Mouse (Mus musculus): ENCODE results near the gene Osm. TPM values are rescaled to one million over a fixed set of nuclear protein-coding genes. Genes with fewer than 3 reads are reported as not detected.

The Osm gene
- total and polyA plus RNA-seq, 3 experiments = 11.0 to 15.1 (median 12.5) TPM

DNA sequence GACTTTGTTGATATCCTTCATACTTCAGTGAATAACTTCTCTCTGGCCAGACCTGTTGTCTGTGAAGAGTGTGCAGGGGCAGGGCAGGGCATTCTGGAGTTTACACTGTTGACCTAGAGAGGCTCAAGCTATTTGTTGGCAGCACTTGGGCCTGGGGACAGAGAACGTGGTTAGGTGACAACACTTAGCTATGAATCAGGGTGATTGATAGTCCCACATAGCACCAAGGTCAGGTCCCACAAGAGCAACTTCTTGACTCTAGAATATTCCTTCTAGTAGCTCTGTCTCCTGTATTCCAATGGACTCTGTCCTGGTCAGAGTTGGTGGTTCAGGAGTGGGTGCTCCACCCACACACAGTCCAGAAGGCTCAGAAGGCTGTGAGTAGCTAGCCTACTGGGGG is 25.4 kb upstream of the Osm start:
- H3K4me2 ChIP-seq (ENCODE audit: insufficient read depth, low read depth, poor library complexity, severe bottlenecking) = no peak overlapping the region
- no peak overlapping the region for H3K27ac ChIP-seq (ENCODE audit: insufficient read depth, low read depth)
- dilution Hi-C loops (cut with MboI; ENCODE audit: extremely low pct_ligation_motif_present, extremely low pct_unique_long_range_greater_than_20kb, low sequenced_read_pairs) = no loop called here
- no peaks in the 10 kb centered on the region for H3K27me3 ChIP-seq (replicated peaks)
- no peak overlapping the region for H3K9ac ChIP-seq (ENCODE audit: insufficient read depth, low read depth)
- TF ChIP-seq UBTF (IDR thresholded peaks at IDR 0.05; ENCODE audit: low read depth, low read length) (no peak), POLR2A (IDR thresholded peaks at IDR 0.05; ENCODE audit: low read depth, low read length) (no peak)
- H3K9me3 ChIP-seq (replicated peaks; ENCODE audit: low read length) = no peaks in the 10 kb centered on the region
- in situ Hi-C loops (cut with MboI; ENCODE audit: low pct_ligation_motif_present, low pct_unique_long_range_greater_than_20kb, low sequenced_read_pairs) = loop anchor here (10.0 kb wide), 1 partner anchor 206 kb away; no protein-coding TSS in a partner anchor
- peaks cover 0 to 19% of the 10 kb centered on the region in 2 experiments; a peak in 2 of 4 replicates for H3K4me1 ChIP-seq (ENCODE audit: control insufficient read depth in 1 of 2, insufficient read depth in 2 of 2)
- DNase-seq (ENCODE audit: extremely low read depth) = no peak
- no peaks in the 10 kb centered on the region for H3K79me2 ChIP-seq (replicated peaks; ENCODE audit: control insufficient read depth, extremely low read depth, insufficient read depth, poor library complexity, severe bottlenecking)
- H3K4me3 ChIP-seq (replicated peaks in 1 of 3; ENCODE audit: low read depth in 2 of 3, low read length in 2 of 3, poor library complexity in 1 of 3) = no peak overlapping the region
- peaks cover 70 to 99% of the 10 kb centered on the region in 2 experiments for H3K36me3 ChIP-seq (replicated peaks in 1 of 2; ENCODE audit: control insufficient read depth in 1 of 2, insufficient read depth in 1 of 2, low read length in 1 of 2)

DNA sequence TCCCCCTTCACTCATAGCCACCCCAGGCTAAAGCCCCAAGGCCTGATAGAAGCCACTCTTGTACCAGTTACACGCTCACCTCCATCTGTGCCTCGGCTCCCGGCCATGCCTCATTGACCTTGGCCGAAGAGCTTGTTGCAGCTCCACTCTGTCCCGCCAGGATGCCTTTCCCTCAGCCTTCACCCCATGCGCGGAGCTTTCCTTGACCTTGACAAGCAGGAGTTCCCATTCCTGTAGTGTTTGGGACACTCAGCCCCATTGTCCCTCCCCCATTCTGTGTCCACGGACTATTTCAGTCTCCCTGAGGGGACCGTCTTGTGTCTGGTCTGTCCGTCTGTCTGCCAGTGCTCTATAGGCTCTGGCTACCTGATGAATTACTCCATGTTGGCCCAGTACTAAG is 23.1 kb upstream of the Osm start:
- Histone ChIP-seq H3K9me3 (replicated peaks; ENCODE audit: low read length) (no peaks in the 10 kb centered on the region), H3K9ac (ENCODE audit: insufficient read depth, low read depth) (no peak overlapping the region), H3K27ac (ENCODE audit: insufficient read depth, low read depth) (no peak overlapping the region), H3K4me2 (ENCODE audit: insufficient read depth, low read depth, poor library complexity, severe bottlenecking) (no peak overlapping the region), H3K27me3 (replicated peaks) (no peaks in the 10 kb centered on the region), H3K4me3 (replicated peaks in 1 of 3; ENCODE audit: low read depth in 2 of 3, low read length in 2 of 3, poor library complexity in 1 of 3) (no peak overlapping the region), H3K4me1 (ENCODE audit: control insufficient read depth in 1 of 2, insufficient read depth in 2 of 2) (peaks cover 0 to 14% of the 10 kb centered on the region in 2 experiments; a peak in 2 of 4 replicates), H3K79me2 (replicated peaks; ENCODE audit: control insufficient read depth, extremely low read depth, insufficient read depth, poor library complexity, severe bottlenecking) (no peaks in the 10 kb centered on the region), H3K36me3 (replicated peaks in 1 of 2; ENCODE audit: control insufficient read depth in 1 of 2, insufficient read depth in 1 of 2, low read length in 1 of 2) (peaks cover 55 to 86% of the 10 kb centered on the region in 2 experiments)
- in situ Hi-C loops (cut with MboI; ENCODE audit: low pct_ligation_motif_present, low pct_unique_long_range_greater_than_20kb, low sequenced_read_pairs) = loop anchor here (10.0 kb wide), 1 partner anchor 208 kb away; no protein-coding TSS in a partner anchor
- dilution Hi-C loops (cut with MboI; ENCODE audit: extremely low pct_ligation_motif_present, extremely low pct_unique_long_range_greater_than_20kb, low sequenced_read_pairs) = no loop called here
- no peak for TF ChIP-seq JUN (IDR thresholded peaks at IDR 0.05; ENCODE audit: insufficient read depth, low read depth, low read length)
- no peak for TF ChIP-seq GABPA (IDR thresholded peaks at IDR 0.05; ENCODE audit: insufficient replicate concordance, low read depth, low read length)
- no peak for DNase-seq (ENCODE audit: extremely low read depth)

DNA sequence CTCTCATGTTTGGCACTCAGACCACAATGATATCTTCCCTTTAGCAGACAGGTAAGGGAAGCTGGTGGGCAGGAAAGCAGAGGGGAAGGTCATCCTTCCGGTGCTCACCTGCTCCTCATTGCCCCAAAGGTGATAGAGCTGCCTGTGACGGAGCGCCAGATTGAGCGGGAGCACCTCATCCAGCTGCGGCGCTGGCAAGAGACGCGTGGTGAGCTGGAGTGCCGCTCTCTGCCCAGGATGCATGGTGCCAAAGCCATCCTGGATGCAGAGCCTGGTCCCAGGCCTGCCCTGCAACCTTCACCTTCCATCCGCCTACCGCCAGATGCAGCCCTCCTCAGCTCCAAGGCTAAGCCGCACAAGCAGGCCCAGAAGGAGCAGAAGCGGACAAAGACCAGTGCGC is 21.6 kb upstream of the Osm start:
- no peak for DNase-seq (ENCODE audit: extremely low read depth)
- TF ChIP-seq SMC3 (IDR thresholded peaks at IDR 0.05; ENCODE audit: low read depth, low read length) (no peak), HCFC1 (IDR thresholded peaks at IDR 0.05; ENCODE audit: low read depth, low read length) (no peak), MAFK (IDR thresholded peaks at IDR 0.05; ENCODE audit: insufficient replicate concordance, low read length) (no peak), POLR2A (IDR thresholded peaks at IDR 0.05; ENCODE audit: low read depth, low read length) (no peak), TBP (conservative IDR thresholded peaks at IDR 0.05; ENCODE audit: low read depth, low read length) (no peak), IRF4 (IDR thresholded peaks at IDR 0.05; ENCODE audit: low read depth, low read length) (no peak), ETS1 (conservative IDR thresholded peaks at IDR 0.05; ENCODE audit: low read depth, low read length) (no peak), E2F4 (IDR thresholded peaks at IDR 0.05; ENCODE audit: insufficient replicate concordance, low read depth, low read length) (no peak), NRF1 (IDR thresholded peaks at IDR 0.05; ENCODE audit: low read depth, low read length) (no peak), KAT2A (IDR thresholded peaks at IDR 0.05; ENCODE audit: insufficient replicate concordance, low read length) (no peak), MXI1 (IDR thresholded peaks at IDR 0.05; ENCODE audit: low read depth, low read length) (no peak), ZC3H11A (IDR thresholded peaks at IDR 0.05; ENCODE audit: low read depth, low read length) (no peak), EP300 (IDR thresholded peaks at IDR 0.05; ENCODE audit: low read length) (no peak)
- Histone ChIP-seq H3K9me3 (replicated peaks; ENCODE audit: low read length) (no peaks in the 10 kb centered on the region), H3K27ac (ENCODE audit: insufficient read depth, low read depth) (no peak overlapping the region), H3K79me2 (replicated peaks; ENCODE audit: control insufficient read depth, extremely low read depth, insufficient read depth, poor library complexity, severe bottlenecking) (no peaks in the 10 kb centered on the region), H3K4me2 (ENCODE audit: insufficient read depth, low read depth, poor library complexity, severe bottlenecking) (no peak overlapping the region), H3K4me3 (replicated peaks in 1 of 3; ENCODE audit: low read depth in 2 of 3, low read length in 2 of 3, poor library complexity in 1 of 3) (no peak overlapping the region), H3K9ac (ENCODE audit: insufficient read depth, low read depth) (no peak overlapping the region), H3K36me3 (replicated peaks in 1 of 2; ENCODE audit: control insufficient read depth in 1 of 2, insufficient read depth in 1 of 2, low read length in 1 of 2) (peaks cover 48 to 71% of the 10 kb centered on the region in 2 experiments), H3K27me3 (replicated peaks) (no peaks in the 10 kb centered on the region), H3K4me1 (ENCODE audit: control insufficient read depth in 1 of 2, insufficient read depth in 2 of 2) (peaks cover 0 to 23% of the 10 kb centered on the region in 2 experiments; a peak in 2 of 4 replicates)
- in situ Hi-C loops (cut with MboI; ENCODE audit: low pct_ligation_motif_present, low pct_unique_long_range_greater_than_20kb, low sequenced_read_pairs) (loop anchor here (10.0 kb wide), 1 partner anchor 210 kb away; no protein-coding TSS in a partner anchor), dilution Hi-C loops (cut with MboI; ENCODE audit: extremely low pct_ligation_motif_present, extremely low pct_unique_long_range_greater_than_20kb, low sequenced_read_pairs) (no loop called here)
